Mouse (Mus musculus) kidney, embryonic 14.5 days (tissue): ENCODE measurements at regions not wholly inside any gene's neighbourhood (a gene's known extent, or its start where the extent isn't known, plus 50 kb on each side); places are given as distances from the start of the nearest gene placed in this dataset.

ENCODE experiments used
- ATAC-seq: fragments of 200-750 bp; cut with Nextera tagmentation; 2 replicates; pipeline ENCODE4 v1.8.0; 2017; ENCODE audit warnings: moderate number of reproducible peaks, mild to moderate bottlenecking, moderate TSS enrichment, moderate library complexity; ENCODE audit not compliant: low FRiP score, low TSS enrichment
- H3K27ac ChIP-seq: fragments of 300-500 bp; sonication (generic); 2 replicates; pipeline ENCODE4 v1.5.1; 2014; ENCODE audit warnings: low read depth, mild to moderate bottlenecking, low read length, moderate library complexity, mixed read lengths
- H3K27me3 ChIP-seq: fragments of 300-500 bp; sonication (generic); 2 replicates; pipeline ENCODE4 v1.6.1; 2014; ENCODE audit warnings: mild to moderate bottlenecking, low read length; ENCODE audit not compliant: control insufficient read depth, insufficient read depth
- H3K36me3 ChIP-seq: fragments of 300-500 bp; sonication (generic); 2 replicates; pipeline ENCODE4 v1.6.1; 2014; ENCODE audit warnings: low read length, mixed read lengths; ENCODE audit not compliant: control insufficient read depth, insufficient read depth
- H3K4me1 ChIP-seq: fragments of 300-500 bp; sonication (generic); 2 replicates; pipeline ENCODE4 v1.6.1; 2014; ENCODE audit warnings: low read length, mixed read lengths; ENCODE audit not compliant: control insufficient read depth, insufficient read depth
- H3K4me2 ChIP-seq: fragments of 300-500 bp; sonication (generic); replicated peaks from 2 replicates; pipeline ENCODE4 v1.6.1; 2014; ENCODE audit warnings: low read depth, mild to moderate bottlenecking, low read length
- H3K4me3 ChIP-seq: fragments of 300-500 bp; sonication (generic); 2 replicates; pipeline ENCODE4 v1.5.1; 2014; ENCODE audit warnings: mild to moderate bottlenecking, low read length
- H3K9ac ChIP-seq: fragments of 300-500 bp; sonication (generic); 2 replicates; pipeline ENCODE4 v1.6.1; 2014; ENCODE audit warnings: low read depth, mild to moderate bottlenecking, low read length, moderate library complexity
- H3K9me3 ChIP-seq: fragments of 300-500 bp; sonication (generic); 2 replicates; pipeline ENCODE4 v1.6.1; 2016; ENCODE audit warnings: low read length; ENCODE audit not compliant: control insufficient read depth
- WGBS: fragments of 180-500 bp; shearing (Covaris S2); extraction: QIAGEN DNeasy Blood & Tissue Kit; methylation state at CpG from one replicate; pipeline ENCODE4 v1.1.7; 2014; 5-methylcytosine and 5-hydroxymethylcytosine counted together

- WGBS, result 36% methylated on average over 18 of the region's 18 CpGs
- H3K4me2 ChIP-seq, result no peak overlapping the region
Measured at GRCm38 (mm10) chr12:52381161-52381967, 122.4 kb upstream of the Arhgap5 start.

GRCm38 (mm10) chr12:52381968-52382325 is 121.8 kb upstream of the Arhgap5 start:
- Histone ChIP-seq H3K9ac (no peak overlapping the region), H3K4me1 (peaks cover 12% of the 10 kb centered on the region; the same call in 1 of the 2 replicates), H3K27ac (peak overlapping the region; percentile 1; the same call in 1 of the 2 replicates), H3K9me3 (no peaks in the 10 kb centered on the region), H3K4me2 (no peak overlapping the region), H3K36me3 (no peaks in the 10 kb centered on the region), H3K27me3 (no peaks in the 10 kb centered on the region), H3K4me3 (no peak overlapping the region)
- peak; percentile 16; the same call in 1 of the 2 replicates for ATAC-seq
- 87% methylated on average over 1 of the region's 1 CpGs for WGBS

More at GRCm38 (mm10) chr12:52381161-52381967, 122.4 kb upstream of the Arhgap5 start:
- no peak overlapping the region for H3K4me3 ChIP-seq
- H3K9me3 ChIP-seq, result no peaks in the 10 kb centered on the region
- H3K36me3 ChIP-seq, result no peaks in the 10 kb centered on the region
- H3K27ac ChIP-seq, result peak overlapping the region; percentile 1; the same call in 1 of the 2 replicates
- no peaks in the 10 kb centered on the region for H3K27me3 ChIP-seq
- H3K9ac ChIP-seq, result no peak overlapping the region
- peaks cover 12% of the 10 kb centered on the region; the same call in 1 of the 2 replicates for H3K4me1 ChIP-seq
- ATAC-seq, result peak; percentile 84

GRCm38 (mm10) chr12:52382832-52383580 is 120.8 kb upstream of the Arhgap5 start:
- no peaks in the 10 kb centered on the region for H3K36me3 ChIP-seq
- no peak overlapping the region for H3K9ac ChIP-seq
- WGBS, result 5% methylated on average over 7 of the region's 7 CpGs
- H3K4me2 ChIP-seq, result no peak overlapping the region
- H3K4me3 ChIP-seq, result no peak overlapping the region
- H3K9me3 ChIP-seq, result no peaks in the 10 kb centered on the region
- H3K27ac ChIP-seq, result peak overlapping the region; percentile 53; the same call in 1 of the 2 replicates
- ATAC-seq, result peak; percentile 47; the same call in 1 of the 2 replicates
- H3K4me1 ChIP-seq, result peaks cover 12% of the 10 kb centered on the region; the same call in 1 of the 2 replicates
- H3K27me3 ChIP-seq, result no peaks in the 10 kb centered on the region

- H3K36me3 ChIP-seq, result no peaks in the 10 kb centered on the region
- 68% methylated on average over 5 of the region's 5 CpGs for WGBS
- H3K4me2 ChIP-seq, result no peak overlapping the region
- no peaks in the 10 kb centered on the region for H3K27me3 ChIP-seq
- no peak overlapping the region for H3K4me3 ChIP-seq
- no peak for ATAC-seq
- H3K9ac ChIP-seq, result no peak overlapping the region
- no peak overlapping the region for H3K27ac ChIP-seq
- no peaks in the 10 kb centered on the region for H3K4me1 ChIP-seq
- no peaks in the 10 kb centered on the region for H3K9me3 ChIP-seq
Measured at GRCm38 (mm10) chr12:52389552-52389951, 114.2 kb upstream of the Arhgap5 start.

GRCm38 (mm10) chr12:52390242-52390641 is 113.5 kb upstream of the Arhgap5 start:
- Histone ChIP-seq H3K4me2 (no peak overlapping the region), H3K9ac (no peak overlapping the region), H3K27ac (no peak overlapping the region), H3K27me3 (no peaks in the 10 kb centered on the region), H3K4me3 (no peak overlapping the region), H3K4me1 (no peaks in the 10 kb centered on the region), H3K36me3 (no peaks in the 10 kb centered on the region), H3K9me3 (no peaks in the 10 kb centered on the region)
- ATAC-seq, result no peak
- WGBS, result 58% methylated on average over 4 of the region's 4 CpGs

GRCm38 (mm10) chr12:52392636-52393035 is 111.1 kb upstream of the Arhgap5 start:
- ATAC-seq, result no peak
- 65% methylated on average over 4 of the region's 4 CpGs for WGBS
- H3K4me1 ChIP-seq, result 0 out of 2 replicates have a peak, but pooled peaks cover 5% of the 10 kb centered on the region
- H3K4me3 ChIP-seq, result no peak overlapping the region
- no peaks in the 10 kb centered on the region for H3K9me3 ChIP-seq
- no peaks in the 10 kb centered on the region for H3K27me3 ChIP-seq
- no peaks in the 10 kb centered on the region for H3K36me3 ChIP-seq
- H3K27ac ChIP-seq, result no peak overlapping the region
- H3K4me2 ChIP-seq, result no peak overlapping the region
- no peak overlapping the region for H3K9ac ChIP-seq

GRCm38 (mm10) chr12:52393981-52394718 is 109.6 kb upstream of the Arhgap5 start:
- Histone ChIP-seq H3K9ac (no peak overlapping the region), H3K9me3 (no peaks in the 10 kb centered on the region), H3K4me3 (no peak overlapping the region), H3K27ac (no peak overlapping the region), H3K4me2 (no peak overlapping the region), H3K36me3 (no peaks in the 10 kb centered on the region), H3K27me3 (no peaks in the 10 kb centered on the region), H3K4me1 (0 out of 2 replicates have a peak, but pooled peaks cover 5% of the 10 kb centered on the region)
- ATAC-seq, result no peak
- WGBS, result 72% methylated on average over 15 of the region's 15 CpGs

GRCm38 (mm10) chr12:52394719-52395062 is 109.1 kb upstream of the Arhgap5 start:
- Histone ChIP-seq H3K4me1 (0 out of 2 replicates have a peak, but pooled peaks cover 5% of the 10 kb centered on the region), H3K9me3 (no peaks in the 10 kb centered on the region), H3K4me3 (no peak overlapping the region), H3K36me3 (no peaks in the 10 kb centered on the region), H3K27ac (no peak overlapping the region), H3K9ac (no peak overlapping the region), H3K4me2 (no peak overlapping the region), H3K27me3 (no peaks in the 10 kb centered on the region)
- WGBS, result 86% methylated on average over 3 of the region's 3 CpGs
- ATAC-seq, result no peak
